Mouse (Mus musculus): ENCODE data around the gene Pde4c. TPM values are rescaled to one million over a fixed set of nuclear protein-coding genes. Genes with fewer than 3 reads are reported as not detected.
A peak's percentile ranks its signal among the peaks of the same experiment; 100 is the strongest.

The Pde4c gene
- polyA plus RNA-seq, 1 experiment: 4.1 TPM

GRCm38 (mm10) chr8:70754043-70754870 is 30.7 kb downstream of the Pde4c start, which contains the start of gene Rab3a:
Gene Rab3a (plus strand): TSS chr8:70754679.
- TF ChIP-seq CTCF (IDR thresholded peaks at IDR 0.05; ENCODE audit: insufficient read depth, low read length) (no peak), POLR2A (IDR thresholded peaks at IDR 0.05; ENCODE audit: borderline replicate concordance, extremely low read depth, low read depth, low read length) (peak; percentile 39; the same call in 1 of the 2 replicates)
- WGBS: 6% methylated on average over 37 of the region's 37 CpGs
- peaks cover 13% of the 10 kb centered on the region for H3K4me1 ChIP-seq (ENCODE audit: control insufficient read depth, insufficient read depth, low read length)
- H3K4me3 ChIP-seq (replicated peaks; ENCODE audit: extremely low read depth, low read depth, low read length): peak within 1 kb of the TSS; percentile 83
- peak; percentile 93 for DNase-seq

- TF ChIP-seq CTCF (IDR thresholded peaks at IDR 0.05; ENCODE audit: insufficient read depth, low read length): no peak
- H3K4me3 ChIP-seq (replicated peaks; ENCODE audit: extremely low read depth, low read depth, low read length): peak overlapping the region; percentile 83
- H3K4me1 ChIP-seq (ENCODE audit: control insufficient read depth, insufficient read depth, low read length): peaks cover 19% of the 10 kb centered on the region
- no peak for DNase-seq
- WGBS: 9% methylated on average over 50 of the region's 50 CpGs
These were observed 31.5 kb downstream of the Pde4c start for GRCm38 (mm10) chr8:70754871-70755660.

GRCm38 (mm10) chr8:70755661-70756475 is 32.3 kb downstream of the Pde4c start:
- WGBS: 81% methylated on average over 24 of the region's 24 CpGs
- TF ChIP-seq POLR2A (IDR thresholded peaks at IDR 0.05; ENCODE audit: borderline replicate concordance, extremely low read depth, low read depth, low read length) (no peak), CTCF (IDR thresholded peaks at IDR 0.05; ENCODE audit: insufficient read depth, low read length) (no peak)
- Histone ChIP-seq H3K4me1 (ENCODE audit: control insufficient read depth, insufficient read depth, low read length) (peaks cover 21% of the 10 kb centered on the region), H3K4me3 (replicated peaks; ENCODE audit: extremely low read depth, low read depth, low read length) (no peak overlapping the region)
- DNase-seq: no peak

GRCm38 (mm10) chr8:70756476-70757040 is 33.0 kb downstream of the Pde4c start:
- TF ChIP-seq CTCF (IDR thresholded peaks at IDR 0.05; ENCODE audit: insufficient read depth, low read length) (no peak), POLR2A (IDR thresholded peaks at IDR 0.05; ENCODE audit: borderline replicate concordance, extremely low read depth, low read depth, low read length) (no peak)
- Histone ChIP-seq H3K4me3 (replicated peaks; ENCODE audit: extremely low read depth, low read depth, low read length) (no peak overlapping the region), H3K4me1 (ENCODE audit: control insufficient read depth, insufficient read depth, low read length) (peaks cover 24% of the 10 kb centered on the region)
- no peak for DNase-seq
- WGBS: 87% methylated on average over 6 of the region's 6 CpGs

GRCm38 (mm10) chr8:70757523-70758307 is 34.2 kb downstream of the Pde4c start:
- DNase-seq: no peak
- TF ChIP-seq CTCF (IDR thresholded peaks at IDR 0.05; ENCODE audit: insufficient read depth, low read length) (peak; percentile 67), POLR2A (IDR thresholded peaks at IDR 0.05; ENCODE audit: borderline replicate concordance, extremely low read depth, low read depth, low read length) (peak; percentile 4; the same call in 1 of the 2 replicates)
- Histone ChIP-seq H3K4me1 (ENCODE audit: control insufficient read depth, insufficient read depth, low read length) (peaks cover 24% of the 10 kb centered on the region), H3K4me3 (replicated peaks; ENCODE audit: extremely low read depth, low read depth, low read length) (no peak overlapping the region)
- WGBS: 72% methylated on average over 22 of the region's 22 CpGs

GRCm38 (mm10) chr8:70758308-70758615 is 34.7 kb downstream of the Pde4c start:
- TF ChIP-seq CTCF (IDR thresholded peaks at IDR 0.05; ENCODE audit: insufficient read depth, low read length) (no peak), POLR2A (IDR thresholded peaks at IDR 0.05; ENCODE audit: borderline replicate concordance, extremely low read depth, low read depth, low read length) (no peak)
- Histone ChIP-seq H3K4me1 (ENCODE audit: control insufficient read depth, insufficient read depth, low read length) (peaks cover 21% of the 10 kb centered on the region), H3K4me3 (replicated peaks; ENCODE audit: extremely low read depth, low read depth, low read length) (no peak overlapping the region)
- DNase-seq: no peak
- WGBS: 83% methylated on average over 7 of the region's 7 CpGs

- Histone ChIP-seq H3K4me3 (replicated peaks; ENCODE audit: extremely low read depth, low read depth, low read length) (no peak overlapping the region), H3K4me1 (ENCODE audit: control insufficient read depth, insufficient read depth, low read length) (peaks cover 16% of the 10 kb centered on the region)
- 48% methylated on average over 19 of the region's 19 CpGs for WGBS
- TF ChIP-seq CTCF (IDR thresholded peaks at IDR 0.05; ENCODE audit: insufficient read depth, low read length) (no peak), POLR2A (IDR thresholded peaks at IDR 0.05; ENCODE audit: borderline replicate concordance, extremely low read depth, low read depth, low read length) (peak; percentile 52; the same call in 1 of the 2 replicates)
- DNase-seq: peak; percentile 64
These were observed 35.4 kb downstream of the Pde4c start for GRCm38 (mm10) chr8:70758616-70759561.

Data from lung, adult 2 months (tissue).